Mouse (Mus musculus): Measurements from ENCODE around the gene Atp8b3.

GRCm38 (mm10) chr10:80573944-80574343 lies 35.0 kb upstream of the Atp8b3 start:
- TF ChIP-seq POLR2A (IDR thresholded peaks at IDR 0.05; ENCODE audit: insufficient read depth, low read depth, low read length): no peak
- TF ChIP-seq CTCF (IDR thresholded peaks at IDR 0.05): no peak
